Mouse (Mus musculus): ENCODE measurements around the gene Cep68.

Gene Cep68

GRCm38 (mm10) chr11:20200713-20201575 is 48.3 kb downstream of the Cep68 start, which contains the start of gene Rab1a:
TSS of gene Rab1a (plus strand) at chr11:20201432.
- POLR2A ChIA-PET = interaction anchor here (0.6 to 13.8 kb wide), 139 partner anchors 9 to 1978 kb away, joined by 3 to 200 read pairs (median 6); partner anchors contain the start of genes Actr2 (in 4 of the 4), Cep68 (in 3 of the 4), Slc1a4 (in 3 of the 4) and Sertad2 (in 1 of the 4)
- CTCF ChIA-PET = interaction anchor here (0.5 to 1.7 kb wide), 23 partner anchors 13 to 199 kb away, joined by 3 to 10 read pairs (median 3); partner anchors contain the start of gene Slc1a4 (in 1 of the 4)

GRCm38 (mm10) chr11:20193100-20193736 is 56.0 kb downstream of the Cep68 start:
- CTCF ChIA-PET = no interaction called here
- POLR2A ChIA-PET = interaction anchor here in 2 of 4 experiments (0.6 to 2.8 kb wide), 7 partner anchors 8 to 114 kb away, joined by 3 to 31 read pairs (median 4); partner anchors contain the start of gene Rab1a (in 2 of the 2)

GRCm38 (mm10) chr11:20187271-20187670 is 62.0 kb downstream of the Cep68 start:
- ChIA-PET CTCF (interaction anchor here in 3 of 4 experiments (0.8 to 2.1 kb wide), 4 partner anchors 8 to 55 kb away, joined by 3 to 7 read pairs (median 3); partner anchors contain the start of gene Rab1a (in 1 of the 3)), POLR2A (interaction anchor here in 3 of 4 experiments (0.6 to 3.4 kb wide), 18 partner anchors 8 to 57 kb away, joined by 3 to 53 read pairs (median 5); partner anchors contain the start of gene Rab1a (in 3 of the 3))

All from embryonic stem cell, embryonic (primary cell).